Mouse (Mus musculus) C2C12 (cell line): ENCODE measurements at regions not wholly inside any gene's neighbourhood (a gene's known extent, or its start where the extent isn't known, plus 50 kb on each side); places are given as distances from the start of the nearest gene placed in this dataset.

ENCODE experiments used
- H3K27me3 ChIP-seq: one replicate; pipeline ENCODE4 v1.6.1; 2011; ENCODE audit not compliant: control insufficient read depth, insufficient read depth, insufficient read length
- H3K36me3 ChIP-seq: one replicate; pipeline ENCODE4 v1.6.1; 2011; ENCODE audit not compliant: control insufficient read depth, insufficient read depth
- H3K4me3 ChIP-seq: one replicate; pipeline ENCODE4 v1.5.1; 2011; ENCODE audit warnings: mild to moderate bottlenecking, control low read depth; ENCODE audit not compliant: poor library complexity, insufficient read depth, severe bottlenecking
- H3K79me2 ChIP-seq: one replicate; pipeline ENCODE4 v1.6.1; 2011; ENCODE audit not compliant: control insufficient read depth, insufficient read depth
- H3K79me3 ChIP-seq: one replicate; pipeline ENCODE4 v1.6.1; 2011; ENCODE audit warnings: low read depth, control low read depth
- H3ac ChIP-seq: one replicate; pipeline ENCODE3; 2011; ENCODE audit warnings: low read depth; ENCODE audit not compliant: control insufficient read depth, insufficient read length
- CEBPB ChIP-seq: IDR thresholded peaks from one replicate; pipeline ENCODE4 v1.6.1; 2011; ENCODE audit warnings: low read depth, mild to moderate bottlenecking, control low read depth, moderate library complexity
- CTCF ChIP-seq: IDR thresholded peaks from one replicate; pipeline ENCODE4 v1.5.1; 2011; ENCODE audit not compliant: control insufficient read depth, insufficient read depth, insufficient read length
- FOSL1 ChIP-seq: IDR thresholded peaks from one replicate; pipeline ENCODE4 v1.8.0; 2011; ENCODE audit warnings: mild to moderate bottlenecking, low read length; ENCODE audit not compliant: poor library complexity, insufficient read depth, severe bottlenecking
- MAX ChIP-seq: IDR thresholded peaks from one replicate; pipeline ENCODE4 v1.6.1; 2011; ENCODE audit warnings: mild to moderate bottlenecking, control low read depth
- MYOD1 ChIP-seq: IDR thresholded peaks from one replicate; pipeline ENCODE4 v1.6.1; 2011; ENCODE audit warnings: low read depth; ENCODE audit not compliant: control insufficient read depth, insufficient read length
- MYOG ChIP-seq: IDR thresholded peaks from one replicate; pipeline ENCODE4 v1.6.1; 2011; ENCODE audit not compliant: control insufficient read depth, insufficient read length; ENCODE audit errors: extremely low read depth
- USF1 ChIP-seq: IDR thresholded peaks from one replicate; pipeline ENCODE4 v1.6.1; 2011; ENCODE audit warnings: low read depth, mild to moderate bottlenecking, control low read depth, moderate library complexity

DNA sequence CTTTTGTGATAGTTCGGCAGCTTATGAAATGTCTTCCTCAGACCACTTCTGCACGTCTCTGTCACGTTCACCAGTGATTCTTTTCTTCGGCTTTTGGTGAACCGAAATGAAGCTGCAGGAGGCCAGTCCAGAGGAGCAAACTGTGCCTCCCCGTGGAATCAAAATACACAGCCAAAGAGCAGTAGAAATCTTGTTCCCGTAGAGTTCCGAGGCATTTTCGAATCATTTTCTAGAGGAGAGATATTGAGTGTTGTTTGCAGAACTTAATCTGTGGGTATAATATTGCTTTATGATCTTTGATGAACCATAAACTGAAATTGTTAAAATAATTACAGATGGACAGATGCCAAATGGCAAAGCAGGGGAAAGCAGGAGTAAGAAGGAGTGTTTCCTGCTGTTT, 52.4 kb upstream of the Akirin2 start:
- no peak for TF ChIP-seq CTCF
- no peak for TF ChIP-seq CEBPB
- TF ChIP-seq MYOG, result no peak
- no peak for TF ChIP-seq FOSL1
- TF ChIP-seq MAX, result no peak
- no peak for TF ChIP-seq USF1
- TF ChIP-seq MYOD1, result no peak
- Histone ChIP-seq H3K27me3 (no peaks in the 10 kb centered on the region), H3ac (no peak overlapping the region)

GRCm38 (mm10) chr4:34498781-34499180, 52.0 kb upstream of the Akirin2 start:
- Histone ChIP-seq H3ac (no peak overlapping the region), H3K36me3 (no peaks in the 10 kb centered on the region), H3K79me3 (no peaks in the 10 kb centered on the region), H3K27me3 (no peaks in the 10 kb centered on the region), H3K79me2 (no peaks in the 10 kb centered on the region), H3K4me3 (no peak overlapping the region)
- no peak for TF ChIP-seq MYOD1
- TF ChIP-seq MAX, result no peak
- no peak for TF ChIP-seq CTCF

More for the DNA sequence above, 52.4 kb upstream of the Akirin2 start:
- no peaks in the 10 kb centered on the region for H3K79me2 ChIP-seq
- no peaks in the 10 kb centered on the region for H3K36me3 ChIP-seq
- no peaks in the 10 kb centered on the region for H3K79me3 ChIP-seq
- H3K4me3 ChIP-seq, result no peak overlapping the region

DNA sequence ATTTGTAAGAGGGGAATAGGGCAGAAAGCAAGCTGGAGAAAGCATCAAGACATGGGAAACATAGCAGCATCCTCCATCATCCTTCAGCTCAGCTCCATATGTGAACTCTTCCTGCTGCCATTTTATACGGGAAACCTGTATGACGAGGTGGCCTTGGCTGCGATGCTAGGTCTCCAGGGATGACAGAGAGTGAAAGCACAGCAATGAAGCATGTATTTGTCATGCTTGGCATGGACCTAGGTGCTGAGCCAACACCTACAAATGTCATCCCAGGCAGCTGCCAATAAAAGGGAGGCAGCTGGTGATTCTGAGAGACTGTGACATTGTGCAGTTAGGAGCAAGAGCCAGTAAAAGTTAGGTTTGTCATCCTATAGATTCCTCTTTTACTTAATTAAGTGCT, 51.0 kb upstream of the Akirin2 start:
- Histone ChIP-seq H3K79me3 (no peaks in the 10 kb centered on the region), H3K27me3 (no peaks in the 10 kb centered on the region), H3ac (no peak overlapping the region), H3K36me3 (no peaks in the 10 kb centered on the region), H3K4me3 (no peak overlapping the region), H3K79me2 (no peaks in the 10 kb centered on the region)
- no peak for TF ChIP-seq MYOD1
